8 mouse cellular contexts compared by ENCODE assay signal in genomic region chr6:119449060-119449499, GRCm38 (mm10). TPM values are rescaled to one million over a fixed set of nuclear protein-coding genes. Genes with fewer than 3 reads are reported as not detected.
DNase-seq lines count a peak whose midpoint lies in the region; ATAC-seq lines count a peak whose summit lies in the region.

No protein-coding gene starts in this region.

- peak overlapping the region; percentile 42 for H3K4me3 ChIP-seq in heart, embryonic 11.5 days (ENCODE audit: low read depth, low read length)
- H3K4me3 ChIP-seq in kidney, embryonic 15.5 days (replicated peaks): peak overlapping the region; percentile 43

- peaks cover 2% of the 10 kb centered on the region; the same call in 1 of the 2 replicates for H3K27me3 ChIP-seq in heart, embryonic 11.5 days (ENCODE audit: control insufficient read depth, insufficient read depth, low read length)
- peaks cover 22% of the 10 kb centered on the region; the same call in 1 of the 2 replicates for H3K27me3 ChIP-seq in kidney, embryonic 15.5 days
- H3K27me3 ChIP-seq in splenic B cell, adult 2 months (ENCODE audit: control insufficient read depth, insufficient read depth, low read length, poor library complexity, severe bottlenecking): no peaks in the 10 kb centered on the region

- 2% methylated on average over 23 of the region's 23 CpGs for WGBS in heart, embryonic 11.5 days (ENCODE audit: insufficient replicate concordance)
- 5% methylated on average over 15 of the region's 23 CpGs for WGBS in kidney, embryonic 15.5 days

- H3K27ac ChIP-seq in heart, embryonic 11.5 days (ENCODE audit: low read depth, low read length): no peak overlapping the region
- no peak overlapping the region for H3K27ac ChIP-seq in kidney, embryonic 15.5 days

- H3K4me1 ChIP-seq in heart, embryonic 11.5 days (ENCODE audit: control insufficient read depth, insufficient read depth, low read length): peaks cover 15% of the 10 kb centered on the region
- H3K4me1 ChIP-seq in kidney, embryonic 15.5 days: peaks cover 42% of the 10 kb centered on the region

- peak overlapping the region; percentile 75 for H3K4me2 ChIP-seq in heart, embryonic 11.5 days
- H3K4me2 ChIP-seq in kidney, embryonic 15.5 days: peak overlapping the region; percentile 76

- no peak for ATAC-seq in heart, embryonic 11.5 days (replicated peaks; ENCODE audit: insufficient number of reproducible peaks, low FRiP score, low TSS enrichment)
- ATAC-seq in kidney, embryonic 15.5 days (replicated peaks; ENCODE audit: low FRiP score): peak; percentile 61; the same call in 1 of the 2 replicates
- ATAC-seq in frontal cortex, adult (ENCODE audit: low TSS enrichment): no peak

- peak; percentile 54 for DNase-seq in right cerebral cortex, postnatal 14 days
- no peak for DNase-seq in right cerebral cortex, adult 2 months (ENCODE audit: low spot score in 2 of 2)
- peak; percentile 28 to 43 for DNase-seq in cerebellum, postnatal 36 days
- peak; percentile 76 for DNase-seq in lung, postnatal 14 days
- DNase-seq in splenic B cell, adult 2 months (ENCODE audit: low read depth, low spot score): peak; percentile 34

- no peaks in the 10 kb centered on the region for H3K9me3 ChIP-seq in heart, embryonic 11.5 days (replicated peaks; ENCODE audit: control insufficient read depth, low read length)
- no peaks in the 10 kb centered on the region for H3K9me3 ChIP-seq in kidney, embryonic 15.5 days (replicated peaks)

- peak overlapping the region; percentile 49; the same call in 1 of the 2 replicates for H3K9ac ChIP-seq in heart, embryonic 11.5 days (ENCODE audit: low read depth, low read length)
- H3K9ac ChIP-seq in kidney, embryonic 15.5 days: peak overlapping the region; percentile 39

- H3K36me3 ChIP-seq in heart, embryonic 11.5 days (ENCODE audit: control insufficient read depth, insufficient read depth, low read length): no peaks in the 10 kb centered on the region
- no peaks in the 10 kb centered on the region for H3K36me3 ChIP-seq in kidney, embryonic 15.5 days
- H3K36me3 ChIP-seq in splenic B cell, adult 2 months (ENCODE audit: control insufficient read depth, insufficient read depth, low read length, poor library complexity, severe bottlenecking): no peaks in the 10 kb centered on the region

RNA-seq across cellular contexts. Expression of gene Fbxl14, which starts 30.4 kb away (rescaled TPM):
- polyA plus RNA-seq in heart, embryonic 11.5 days (2014; fragmentation: Nextera tagmentation; extraction: Ambion mirVana): 4.9 and 5.2 TPM in 2 replicates
- 5.0 and 6.1 TPM in 2 replicates for polyA plus RNA-seq in kidney, embryonic 15.5 days (2015; fragmentation: Nextera tagmentation; extraction: Ambion mirVana)

RNA-seq across cellular contexts. Expression of gene Adipor2, which starts 31.6 kb away (rescaled TPM):
- 11.5 and 22.6 TPM in 2 replicates for polyA plus RNA-seq in heart, embryonic 11.5 days (2014; fragmentation: Nextera tagmentation; extraction: Ambion mirVana)
- 42.3 and 45.0 TPM in 2 replicates for polyA plus RNA-seq in kidney, embryonic 15.5 days (2015; fragmentation: Nextera tagmentation; extraction: Ambion mirVana)

Comparison
In these comparisons a context has a peak if more than half of its experiments do, and no peak if none do; other contexts are left out.
1. DNase-seq: peak in right cerebral cortex, postnatal 14 days (single experiment), cerebellum, postnatal 36 days (2 of 2), lung, postnatal 14 days (single experiment) and splenic B cell, adult 2 months (single experiment); none in right cerebral cortex, adult 2 months (0 of 2).